Mouse (Mus musculus): ENCODE results near the gene Spsb3.
A peak's percentile ranks its signal among the peaks of the same experiment; 100 is the strongest.

Spsb3 gene

GRCm38 (mm10) chr17:24874405-24874745, 12.1 kb upstream of the Spsb3 start:
- no peak for DNase-seq (ENCODE audit: low read depth)

DNA sequence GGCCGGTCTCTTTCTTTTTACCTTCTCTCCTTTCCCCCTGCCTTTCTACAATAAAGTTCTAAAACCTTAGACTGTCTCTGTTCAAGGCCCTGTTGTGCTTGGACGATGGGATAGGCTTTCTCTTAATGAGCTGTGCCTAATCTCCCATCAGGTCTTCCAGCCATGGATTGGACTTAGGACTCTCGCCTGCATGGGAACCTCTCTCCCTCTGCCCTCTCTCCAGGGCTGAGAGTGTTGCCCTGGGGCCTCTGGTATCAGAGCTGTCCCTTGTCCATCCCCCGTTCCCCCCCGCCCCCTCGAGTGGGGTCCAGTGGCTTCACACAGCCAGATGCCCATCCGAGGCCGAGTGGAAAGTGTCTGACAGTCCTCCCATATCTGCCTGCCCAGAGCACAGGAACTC, 11.5 kb upstream of the Spsb3 start:
- DNase-seq (ENCODE audit: low read depth): no peak

GRCm38 (mm10) chr17:24877336-24878116, 8.9 kb upstream of the Spsb3 start:
- DNase-seq (ENCODE audit: low read depth): no peak

DNA sequence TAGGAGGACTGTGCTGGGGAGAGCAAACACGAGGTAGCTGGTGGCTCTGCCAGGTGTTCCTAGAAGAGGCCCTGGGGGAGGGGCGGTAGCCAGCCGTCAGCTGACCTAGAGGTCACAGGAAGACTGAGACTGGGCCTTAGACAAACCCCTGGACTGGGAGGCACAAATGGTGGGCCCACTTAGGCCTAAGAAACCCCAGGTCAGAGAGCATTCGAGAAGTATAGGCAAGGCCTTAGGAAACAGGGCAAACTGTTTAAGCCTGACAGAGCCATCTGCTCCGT, 8.4 kb upstream of the Spsb3 start:
- no peak for DNase-seq (ENCODE audit: low read depth)

- no peak for DNase-seq (ENCODE audit: low read depth)
Measured at GRCm38 (mm10) chr17:24878531-24878930, 7.9 kb upstream of the Spsb3 start.

DNA sequence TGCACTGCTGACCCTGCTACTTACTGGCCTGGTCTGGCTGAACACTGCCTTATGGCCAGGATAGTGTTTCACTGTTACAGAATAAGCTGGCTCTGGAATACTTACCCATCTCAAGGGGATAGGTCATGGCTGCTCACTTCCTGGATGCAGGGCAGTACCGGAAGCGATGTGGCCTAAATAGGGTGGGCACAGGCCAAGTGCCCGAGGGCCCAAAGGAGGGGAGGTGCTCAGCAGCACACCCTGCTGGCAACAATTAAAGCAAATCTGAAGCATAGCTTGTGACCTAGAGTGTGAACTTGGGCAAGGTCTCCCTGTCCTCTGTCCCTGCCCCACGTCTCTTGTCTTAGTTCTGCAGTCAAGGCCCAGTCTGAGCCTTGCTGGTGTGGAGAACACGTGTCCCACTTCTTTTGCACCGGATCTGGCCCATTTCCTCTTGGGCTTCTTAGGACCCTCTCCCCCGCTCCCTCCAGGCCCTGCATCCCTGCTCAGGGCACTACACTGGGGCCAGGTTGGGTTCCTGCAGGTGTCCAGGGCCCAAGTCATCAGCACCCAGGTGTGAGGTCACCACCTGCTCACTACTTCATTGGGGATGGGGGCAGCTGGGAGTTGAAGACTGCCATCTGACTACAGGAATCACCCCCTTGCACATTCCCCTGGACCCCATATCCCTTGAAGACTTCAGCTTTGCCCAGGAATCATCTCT, 4.6 kb upstream of the Spsb3 start:
- peak; percentile 30 for DNase-seq (ENCODE audit: low read depth)

GRCm38 (mm10) chr17:24884391-24884790, 2.1 kb upstream of the Spsb3 start:
- DNase-seq (ENCODE audit: low read depth): no peak

DNA sequence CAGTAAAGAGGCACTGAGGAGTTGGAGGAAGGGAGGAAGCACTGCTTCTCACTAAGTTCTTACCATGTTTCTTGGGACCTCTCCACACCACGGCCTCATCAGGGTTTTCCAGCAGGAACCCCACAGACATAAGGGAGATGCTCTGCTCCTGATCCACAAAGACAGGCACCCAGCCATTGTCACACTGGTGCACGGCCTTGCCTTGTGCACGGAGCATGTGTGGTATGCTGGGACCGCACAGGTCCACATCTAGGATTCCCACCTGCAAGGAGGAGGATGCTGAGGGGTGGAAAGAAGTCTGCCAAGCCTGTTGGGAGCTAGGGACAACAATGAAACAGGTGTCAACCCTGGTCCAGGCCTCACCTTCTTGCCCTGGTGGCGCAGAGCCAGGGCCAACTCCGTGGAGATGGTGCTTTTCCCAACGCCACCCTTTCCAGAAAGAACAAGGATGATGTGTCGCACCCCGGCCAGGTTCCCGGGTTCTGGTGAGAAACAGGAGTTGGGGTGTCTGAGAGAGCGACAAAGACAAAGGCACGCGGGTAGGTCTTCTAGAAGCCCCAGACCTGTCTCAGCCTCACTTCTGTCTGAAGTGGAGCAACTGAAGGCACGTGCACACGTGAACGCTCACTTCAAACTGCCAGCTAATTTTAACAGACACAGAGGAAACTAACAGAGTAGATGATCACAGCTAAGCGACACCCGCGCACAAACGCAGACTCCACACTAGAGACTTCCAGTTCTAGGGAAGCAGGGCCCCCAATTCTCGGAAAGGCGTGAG, 898 bp upstream of the Spsb3 start:
- no peak for DNase-seq (ENCODE audit: low read depth)

DNA sequence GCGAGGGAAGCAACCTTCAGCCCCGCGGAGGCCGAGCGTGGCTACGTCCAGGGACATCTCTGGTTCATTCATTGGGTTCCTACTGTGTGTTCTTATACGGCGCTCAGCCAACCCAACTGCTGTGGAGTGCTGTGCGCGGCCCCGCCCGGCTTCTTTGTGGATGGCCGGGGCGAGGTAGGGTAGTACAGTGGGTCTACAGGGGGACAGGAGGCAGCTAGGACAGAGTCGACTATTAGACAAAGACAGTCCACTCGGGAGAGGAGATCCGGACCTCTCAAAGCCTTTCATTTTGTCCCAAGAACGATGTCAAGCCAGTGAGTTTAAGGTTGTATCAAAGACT, 459 bp downstream of the Spsb3 start:
- DNase-seq (ENCODE audit: low read depth): no peak

GRCm38 (mm10) chr17:24887291-24888080, 1.0 kb downstream of the Spsb3 start:
- DNase-seq (ENCODE audit: low read depth): no peak

DNA sequence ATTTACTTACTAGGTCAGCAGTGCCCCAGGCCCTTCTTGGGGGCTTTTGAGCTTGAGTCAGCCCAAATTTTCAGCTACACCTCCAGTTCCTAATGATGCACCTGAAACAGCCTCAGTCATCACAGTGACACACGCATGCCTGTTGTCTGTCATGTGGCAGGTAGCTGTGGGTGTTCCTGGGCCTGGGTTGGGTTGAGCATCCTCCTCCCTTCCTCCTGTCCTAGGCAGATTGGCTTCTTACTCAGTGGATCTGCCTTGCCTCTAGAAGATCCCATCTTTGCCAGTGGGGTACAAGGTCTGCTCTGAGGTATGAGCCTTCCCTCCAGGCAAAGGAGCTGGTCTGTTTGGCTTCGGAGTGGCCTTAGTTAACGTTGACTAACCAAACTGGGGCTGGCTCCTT, 2.4 kb downstream of the Spsb3 start:
- no peak for DNase-seq (ENCODE audit: low read depth)

- DNase-seq (ENCODE audit: low read depth): no peak
Measured at GRCm38 (mm10) chr17:24890151-24891092, 4.0 kb downstream of the Spsb3 start.

- DNase-seq (ENCODE audit: low read depth): no peak
Measured at GRCm38 (mm10) chr17:24891321-24891720, 4.9 kb downstream of the Spsb3 start.

DNA sequence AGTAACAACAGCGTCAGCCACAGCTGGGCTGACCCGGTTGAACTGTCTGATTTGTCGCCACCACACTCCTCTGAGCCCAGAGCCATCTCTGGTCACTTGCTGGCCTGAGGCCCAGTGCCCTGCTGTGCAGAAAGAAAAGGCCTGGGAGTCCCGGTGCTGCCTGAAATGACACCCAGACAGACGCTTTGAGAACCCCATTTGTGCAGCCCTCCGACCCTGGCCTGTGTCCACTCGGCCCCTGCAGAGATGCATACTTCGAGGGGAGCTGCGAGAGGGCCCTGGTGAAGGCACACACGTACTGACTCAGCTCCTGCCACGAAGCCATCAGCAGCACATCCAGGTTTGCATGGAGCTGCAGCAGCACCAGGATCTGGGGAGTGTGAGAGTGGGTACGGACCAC, 6.3 kb downstream of the Spsb3 start:
- no peak for DNase-seq (ENCODE audit: low read depth)

- no peak for DNase-seq (ENCODE audit: low read depth)
Measured at GRCm38 (mm10) chr17:24893276-24893675, 6.8 kb downstream of the Spsb3 start.

DNA sequence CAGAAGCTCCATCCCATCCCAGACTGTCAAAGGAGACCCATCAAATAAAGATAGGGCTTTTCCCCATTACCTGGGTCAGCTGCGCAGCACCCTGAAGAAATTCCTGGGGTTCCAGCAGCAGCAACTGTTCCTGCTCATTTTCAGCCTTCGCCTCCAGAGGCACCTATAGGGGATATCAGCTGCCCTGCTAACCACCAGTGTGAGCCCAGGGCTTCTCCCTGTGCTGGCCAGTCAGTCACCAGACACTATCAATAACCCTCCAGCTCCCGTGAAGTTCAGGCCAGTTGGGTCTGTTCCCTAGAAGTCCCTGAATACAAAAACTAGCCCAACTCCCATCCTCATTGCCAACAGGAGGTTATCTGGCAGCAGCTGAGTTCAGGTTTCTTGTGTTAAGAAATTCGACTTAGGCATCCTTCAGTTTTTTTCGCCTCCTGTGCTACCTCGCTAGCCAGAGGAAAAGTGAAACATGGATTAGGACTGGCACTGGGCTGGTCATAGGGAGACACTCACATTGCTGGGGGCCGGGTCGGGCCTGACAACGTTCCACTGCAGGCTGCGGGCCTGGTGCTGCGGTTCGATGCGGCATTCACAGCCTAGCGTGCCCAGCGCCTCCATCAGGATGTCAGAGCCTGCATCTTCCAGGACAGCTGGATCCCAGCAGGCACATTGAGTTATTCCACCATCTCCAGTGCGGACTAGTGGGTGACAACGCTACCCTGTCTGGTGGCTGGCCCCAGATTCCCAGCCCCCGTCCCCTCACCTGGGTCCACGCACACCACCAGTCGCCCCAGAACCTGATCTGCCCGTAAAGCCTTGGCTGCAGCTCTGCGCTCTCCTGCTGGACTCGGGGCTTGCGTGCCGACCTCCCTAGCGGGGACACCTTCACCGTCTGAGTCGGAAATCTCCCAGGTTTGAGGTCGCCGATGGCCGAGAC, 7.9 kb downstream of the Spsb3 start:
- DNase-seq (ENCODE audit: low read depth): peak; percentile 25

DNA sequence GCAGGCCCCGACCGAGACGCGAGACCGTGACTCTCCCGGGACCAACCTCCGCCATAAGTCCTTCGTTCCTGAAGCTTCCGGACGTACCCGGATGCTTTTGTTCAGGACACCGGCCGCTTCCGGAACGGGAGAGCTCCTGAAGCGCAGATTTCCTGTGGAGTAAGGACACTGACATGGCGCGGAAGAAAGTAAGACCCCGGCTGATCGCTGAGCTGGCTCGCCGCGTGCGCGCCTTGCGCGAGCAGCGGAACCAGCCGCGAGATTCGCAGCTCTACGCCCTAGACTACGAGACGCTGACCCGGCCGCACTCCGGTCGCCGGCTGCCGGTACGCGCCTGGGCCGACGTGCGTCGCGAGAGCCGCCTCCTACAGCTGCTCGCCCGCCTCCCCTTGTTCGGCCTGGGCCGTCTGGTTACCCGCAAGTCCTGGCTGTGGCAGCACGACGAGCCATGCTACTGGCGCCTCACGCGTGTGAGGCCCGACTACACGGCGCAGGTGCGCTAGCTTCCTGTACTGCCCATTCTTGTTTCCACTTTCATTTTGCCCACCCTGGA, 8.6 kb downstream of the Spsb3 start, which contains the start of the genes Eme2 and Mrps34:
Eme2 (minus strand) TSS at position 93 of the 553 bp plus-strand sequence.
Mrps34 (plus strand) TSS at position 122 of the 553 bp plus-strand sequence.
- peak; percentile 86 for DNase-seq (ENCODE audit: low read depth)

GRCm38 (mm10) chr17:24895571-24896240, 9.3 kb downstream of the Spsb3 start:
- peak; percentile 24 for DNase-seq (ENCODE audit: low read depth)
